Mouse (Mus musculus) lung, postnatal 0 days (tissue): ENCODE results near the gene Nrxn2. TPM values are rescaled to one million over a fixed set of nuclear protein-coding genes. Genes with fewer than 3 reads are reported as not detected.
A peak's percentile ranks its signal among the peaks of the same experiment; 100 is the strongest.

Source experiments
- ATAC-seq: fragments of 200-750 bp; cut with Nextera tagmentation; 2 replicates; pipeline ENCODE4 v1.8.0; 2017; ENCODE audit warnings: moderate library complexity
- DNase-seq: peaks from one replicate; pipeline ENCODE4 v3.0.0-alpha.2; 2016; ENCODE audit warnings: low spot score
- H3K27ac ChIP-seq: fragments of 300-500 bp; sonication (generic); 2 replicates; pipeline ENCODE4 v1.5.1; 2014; ENCODE audit warnings: antibody characterized with exemption, mild to moderate bottlenecking, low read length, mixed read lengths
- H3K27me3 ChIP-seq: fragments of 300-500 bp; sonication (generic); replicated peaks from 2 replicates; pipeline ENCODE4 v1.6.1; 2014; ENCODE audit warnings: low read length, mixed read lengths; ENCODE audit not compliant: insufficient read depth
- H3K36me3 ChIP-seq: fragments of 300-500 bp; sonication (generic); 2 replicates; pipeline ENCODE4 v1.6.1; 2014; ENCODE audit warnings: low read length, mixed read lengths; ENCODE audit not compliant: insufficient read depth
- H3K4me1 ChIP-seq: fragments of 300-500 bp; sonication (generic); 2 replicates; pipeline ENCODE4 v1.6.1; 2014; ENCODE audit warnings: antibody characterized with exemption, low read depth, low read length, mixed read lengths; ENCODE audit not compliant: insufficient read depth
- H3K4me2 ChIP-seq: fragments of 300-500 bp; sonication (generic); replicated peaks from 2 replicates; pipeline ENCODE4 v1.6.1; 2014; ENCODE audit warnings: low read depth, mild to moderate bottlenecking, low read length, moderate library complexity, mixed read lengths
- H3K4me3 ChIP-seq: fragments of 300-500 bp; sonication (generic); 2 replicates; pipeline ENCODE4 v1.5.1; 2014; ENCODE audit warnings: low read depth, low read length
- H3K9ac ChIP-seq: fragments of 300-500 bp; sonication (generic); replicated peaks from 2 replicates; pipeline ENCODE4 v1.6.1; 2014; ENCODE audit warnings: low read depth, mild to moderate bottlenecking
- H3K9me3 ChIP-seq: fragments of 300-500 bp; sonication (generic); 2 replicates; pipeline ENCODE4 v1.6.1; 2016; ENCODE audit warnings: low read length, mixed read lengths
- CTCF ChIP-seq: IDR thresholded peaks from 2 replicates; pipeline ENCODE4 v1.5.1; 2016; ENCODE audit warnings: antibody characterized with exemption, mild to moderate bottlenecking
- EP300 ChIP-seq: IDR thresholded peaks from 2 replicates; pipeline ENCODE4 v1.6.1; 2016; ENCODE audit warnings: antibody characterized with exemption, mild to moderate bottlenecking, control low read depth
- WGBS: fragments of 180-500 bp; shearing (Covaris S2); extraction: QIAGEN DNeasy Blood & Tissue Kit; methylation state at CpG from one replicate; pipeline ENCODE4 v1.1.7; 2014; 5-methylcytosine and 5-hydroxymethylcytosine counted together
- polyA plus RNA-seq: library from polyadenylated mRNA; unstranded; fragments of >200 nt; fragmentation: Nextera tagmentation; extraction: Ambion mirVana; gene quantifications from 2 replicates; pipeline ENCODE4 v1.2.1, GENCODE M21; 2015

Nrxn2 gene
- polyA plus RNA-seq, 1 experiment from 2014 or later: 3.8 TPM

GRCm38 (mm10) chr19:6423241-6423640 is 4.7 kb downstream of the Nrxn2 start:
- Histone ChIP-seq H3K9me3 (no peaks in the 10 kb centered on the region), H3K4me2 (no peak overlapping the region), H3K27ac (no peak overlapping the region), H3K4me3 (no peak overlapping the region), H3K4me1 (no peaks in the 10 kb centered on the region), H3K27me3 (peaks cover 47% of the 10 kb centered on the region), H3K36me3 (no peaks in the 10 kb centered on the region), H3K9ac (no peak overlapping the region)
- 80% methylated on average over 16 of the region's 16 CpGs for WGBS
- no peak for TF ChIP-seq CTCF
- TF ChIP-seq EP300: no peak
- ATAC-seq: no peak
- no peak for DNase-seq

DNA sequence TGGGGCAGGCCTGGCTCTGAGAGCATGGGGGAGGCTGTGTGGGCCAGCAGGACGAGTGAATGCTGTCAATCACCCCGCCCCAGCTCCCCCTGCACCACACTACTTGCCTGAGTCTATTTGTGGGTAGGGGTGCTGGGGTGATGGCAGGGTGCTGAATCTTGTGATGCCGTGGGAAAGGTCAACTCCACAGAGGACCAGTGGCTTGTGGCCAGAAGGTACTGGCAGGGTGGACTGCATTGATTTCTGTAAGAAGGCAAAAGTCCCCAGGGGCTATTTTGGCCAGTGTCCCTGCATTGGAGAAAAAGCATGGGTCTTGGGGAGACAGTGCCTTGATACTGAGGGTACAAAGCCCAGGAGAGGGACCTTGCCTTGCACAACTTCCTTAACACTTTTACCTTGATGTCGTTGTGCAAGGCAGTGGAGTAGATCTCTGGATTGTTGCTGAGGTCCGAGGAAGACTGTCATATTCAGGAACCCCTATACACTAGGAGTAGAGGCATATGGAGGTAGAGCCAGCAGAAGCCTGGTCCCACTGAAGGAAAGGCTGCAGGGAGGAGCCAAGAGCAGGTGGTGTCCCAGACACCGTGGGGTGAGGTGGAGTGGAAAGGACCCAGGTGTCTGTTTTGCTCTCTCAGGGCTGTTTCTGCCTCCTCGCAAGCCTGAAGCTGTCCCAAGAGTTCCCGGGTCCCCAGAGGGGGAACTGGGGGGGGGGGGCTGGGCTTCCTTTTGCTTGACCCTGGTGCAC is 5.8 kb downstream of the Nrxn2 start:
- Histone ChIP-seq H3K36me3 (no peaks in the 10 kb centered on the region), H3K9ac (no peak overlapping the region), H3K9me3 (no peaks in the 10 kb centered on the region), H3K27ac (no peak overlapping the region), H3K27me3 (peaks cover 47% of the 10 kb centered on the region), H3K4me3 (no peak overlapping the region), H3K4me1 (no peaks in the 10 kb centered on the region), H3K4me2 (no peak overlapping the region)
- TF ChIP-seq CTCF (no peak), EP300 (no peak)
- 50% methylated on average over 8 of the region's 8 CpGs for WGBS
- ATAC-seq: no peak
- DNase-seq: no peak

DNA sequence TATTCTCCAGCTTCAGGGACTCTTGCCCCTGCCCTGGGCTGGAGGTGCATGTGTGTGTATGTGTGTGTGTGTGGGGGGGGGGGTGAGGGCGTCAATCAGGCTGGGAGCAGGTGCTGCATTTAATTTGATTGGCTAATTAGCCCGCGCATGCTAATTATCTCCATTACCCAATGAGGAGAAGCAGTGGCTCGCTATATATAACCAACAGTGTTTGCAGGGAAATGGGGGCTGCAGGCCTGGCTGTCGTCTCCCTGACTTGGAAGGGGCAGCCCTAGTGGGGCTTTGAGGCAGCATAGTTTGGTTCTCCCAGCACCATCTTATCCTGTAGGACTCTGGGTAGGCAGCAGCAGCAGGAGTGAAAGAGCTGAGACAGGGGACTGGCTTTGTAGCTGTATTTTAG is 7.1 kb downstream of the Nrxn2 start:
- Histone ChIP-seq H3K4me2 (no peak overlapping the region), H3K27ac (no peak overlapping the region), H3K9me3 (no peaks in the 10 kb centered on the region), H3K9ac (no peak overlapping the region), H3K4me3 (no peak overlapping the region), H3K36me3 (no peaks in the 10 kb centered on the region), H3K4me1 (no peaks in the 10 kb centered on the region), H3K27me3 (peaks cover 46% of the 10 kb centered on the region)
- 57% methylated on average over 4 of the region's 5 CpGs for WGBS
- ATAC-seq: no peak
- no peak for TF ChIP-seq EP300
- TF ChIP-seq CTCF: no peak
- DNase-seq: no peak

GRCm38 (mm10) chr19:6426703-6427500 is 8.4 kb downstream of the Nrxn2 start:
- Histone ChIP-seq H3K4me1 (no peaks in the 10 kb centered on the region), H3K27ac (no peak overlapping the region), H3K4me2 (no peak overlapping the region), H3K27me3 (peaks cover 54% of the 10 kb centered on the region), H3K9ac (no peak overlapping the region), H3K36me3 (no peaks in the 10 kb centered on the region), H3K9me3 (no peaks in the 10 kb centered on the region), H3K4me3 (no peak overlapping the region)
- DNase-seq (peak; percentile 59), ATAC-seq (peak; percentile 36; the same call in 1 of the 2 replicates)
- TF ChIP-seq EP300 (no peak), CTCF (no peak)
- 23% methylated on average over 13 of the region's 13 CpGs for WGBS

DNA sequence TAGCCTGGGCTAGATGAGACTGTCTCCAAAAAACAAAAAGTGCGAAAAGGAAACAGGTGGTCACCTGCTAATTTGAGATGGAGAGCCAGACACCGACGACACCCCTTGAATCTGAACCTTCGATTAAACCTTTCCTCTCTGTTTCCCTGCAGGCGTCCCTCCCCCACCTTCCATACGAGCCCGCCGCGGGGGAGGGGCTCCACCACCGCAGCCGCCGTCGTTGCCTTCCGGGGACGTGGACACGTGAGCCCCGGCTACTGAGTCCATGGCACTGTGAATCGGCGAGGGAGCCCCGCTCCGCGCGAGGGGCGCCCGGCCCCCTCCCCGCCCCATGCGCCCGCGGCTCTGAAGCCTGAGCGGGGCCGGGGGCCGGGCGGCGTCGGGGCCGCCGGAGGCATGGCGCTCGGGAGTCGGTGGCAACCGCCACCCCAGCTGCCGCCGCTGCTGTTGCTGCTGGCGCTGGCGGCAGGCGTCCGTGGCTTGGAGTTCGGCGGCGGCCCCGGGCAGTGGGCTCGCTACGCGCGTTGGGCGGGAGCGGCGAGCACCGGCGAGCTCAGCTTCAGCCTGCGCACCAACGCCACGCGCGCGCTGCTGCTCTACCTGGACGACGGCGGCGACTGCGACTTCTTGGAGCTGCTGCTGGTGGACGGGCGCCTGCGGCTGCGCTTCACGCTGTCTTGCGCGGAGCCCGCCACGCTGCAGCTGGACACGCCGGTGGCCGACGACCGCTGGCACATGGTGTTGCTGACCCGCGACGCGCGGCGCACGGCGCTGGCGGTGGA is 9.3 kb downstream of the Nrxn2 start:
- Histone ChIP-seq H3K4me2 (peak overlapping the region; percentile 29), H3K4me3 (peak overlapping the region; percentile 18; the same call in 1 of the 2 replicates), H3K36me3 (no peaks in the 10 kb centered on the region), H3K27me3 (peaks cover 54% of the 10 kb centered on the region), H3K9ac (no peak overlapping the region), H3K27ac (no peak overlapping the region), H3K9me3 (no peaks in the 10 kb centered on the region), H3K4me1 (no peaks in the 10 kb centered on the region)
- 2% methylated on average over 39 of the region's 94 CpGs for WGBS
- ATAC-seq: peak; percentile 77
- peak; percentile 55 for DNase-seq
- TF ChIP-seq EP300: no peak
- TF ChIP-seq CTCF: no peak; the same call in 1 of the 2 replicates
